In the genomic region with DNA sequence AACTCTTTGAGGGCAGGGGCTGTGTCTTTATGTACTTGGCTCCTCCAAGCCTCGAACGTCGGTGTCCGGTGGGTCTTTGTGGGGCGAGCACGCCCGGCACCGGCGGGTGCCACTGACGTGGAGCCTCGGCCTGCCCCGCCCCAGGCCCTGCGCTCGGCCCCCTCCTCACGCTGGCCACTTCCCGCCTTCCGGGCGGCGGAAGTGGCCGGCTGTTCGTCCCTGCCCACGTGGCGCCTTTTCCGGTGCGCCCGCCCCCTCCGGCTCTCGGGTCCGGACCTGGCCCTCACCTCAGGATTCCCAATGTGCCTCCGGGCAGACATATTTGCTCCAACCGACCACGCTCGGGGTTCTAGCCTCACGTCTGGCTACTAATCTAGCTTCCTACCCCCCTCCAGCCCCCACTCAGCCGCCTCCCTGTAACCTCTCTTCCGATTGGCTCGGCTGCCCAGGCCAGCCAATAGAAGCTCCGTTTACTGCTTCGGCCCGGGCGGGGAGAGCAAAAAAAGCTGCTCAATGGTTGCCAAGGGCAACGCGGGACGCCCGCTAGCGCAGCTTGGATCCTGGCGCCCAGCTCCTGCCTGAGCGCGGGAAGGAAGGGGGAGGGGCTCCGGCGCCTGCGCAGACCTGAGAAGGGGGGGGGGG, we compare ENCODE assay signal across 8 mouse cellular contexts. TPM values are rescaled to one million over a fixed set of nuclear protein-coding genes. Genes with fewer than 3 reads are reported as not detected.
DNase-seq lines count a peak whose midpoint lies in the region; ATAC-seq and TF ChIP-seq lines count a peak whose summit lies in the region.

A gene (minus strand): TSS at position 400 of the 642 bp plus-strand sequence.

- peak; percentile 94 for DNase-seq in gastrocnemius, postnatal 10 days
- DNase-seq in induced T-regulatory cell, adult 2 months (ENCODE audit: low read depth), result peak; percentile 97
- DNase-seq in left cerebral cortex, adult 9 months (ENCODE audit: low spot score in 2 of 2), result peak; percentile 91 to 98
- DNase-seq in right cerebral cortex, postnatal 14 days, result peak; percentile 98
- peak; percentile 93 for DNase-seq in urinary bladder, postnatal 36 days (ENCODE audit: low spot score in 2 of 2)

- TF ChIP-seq CTCF in cortical plate, adult 2 months (IDR thresholded peaks at IDR 0.05; ENCODE audit: extremely low read depth, insufficient read depth, low read length), result no peak

- 0 out of 2 replicates have a peak, but pooled peaks have one; percentile 14 for TF ChIP-seq POLR2A in cortical plate, adult 2 months (IDR thresholded peaks at IDR 0.05; ENCODE audit: extremely low read depth, insufficient read depth, low read length)

- peaks cover 1% of the 10 kb centered on the region; the same call in 1 of the 2 replicates for H3K4me1 ChIP-seq in cortical plate, adult 2 months (ENCODE audit: control insufficient read depth, insufficient read depth, low read length)

- H3K27ac ChIP-seq in cortical plate, adult 2 months (ENCODE audit: insufficient read depth, low read length), result peak within 1 kb of the TSS; percentile 62

- peak; percentile 88 for ATAC-seq in activated CD4-positive, CD25-positive, alpha-beta regulatory T cell, adult 4 months
- peak; percentile 99 for ATAC-seq in megakaryocyte progenitor cell, adult 5-6 weeks (replicated peaks; ENCODE audit: poor library complexity)

- H3K4me3 ChIP-seq in cortical plate, adult 2 months (ENCODE audit: insufficient read depth, low read length), result peak within 1 kb of the TSS; percentile 80

RNA-seq across cellular contexts. Expression of the gene that starts here (rescaled TPM):
- polyA plus RNA-seq in activated CD4-positive, CD25-positive, alpha-beta regulatory T cell, adult 4 months (2017; shearing (Covaris generic)), result 1 to 10 TPM; 7.4 to 7.7 TPM
- 5.7 and 5.8 TPM in 2 replicates for polyA plus RNA-seq in cortical plate, adult 2 months (2012; rRNA removed)
- 1 to 10 TPM; 3.4 to 3.7 TPM for total RNA-seq in gastrocnemius, postnatal 10 days (2021)
- total RNA-seq in megakaryocyte progenitor cell, adult 5-6 weeks (2015), result 7.5 and 10.2 TPM in 2 replicates
- total RNA-seq in megakaryocyte progenitor cell, adult 5-6 weeks (2017), result 5.2 and 8.4 TPM in 2 replicates

Comparison
In these comparisons a context has a peak if more than half of its experiments do, and no peak if none do; other contexts are left out.
1. Peak in every context shown above with its lines: DNase-seq, ATAC-seq, H3K4me3 ChIP-seq and H3K27ac ChIP-seq.